Mouse (Mus musculus) ovary, postnatal 14 days (tissue): ENCODE measurements at regions not wholly inside any gene's neighbourhood (a gene's known extent, or its start where the extent isn't known, plus 50 kb on each side); places are given as distances from the start of the nearest gene placed in this dataset.

Experiments used
- DNase-seq: peaks from one replicate; pipeline ENCODE4 v3.0.0; 2022; ENCODE audit warnings: low spot score

DNA sequence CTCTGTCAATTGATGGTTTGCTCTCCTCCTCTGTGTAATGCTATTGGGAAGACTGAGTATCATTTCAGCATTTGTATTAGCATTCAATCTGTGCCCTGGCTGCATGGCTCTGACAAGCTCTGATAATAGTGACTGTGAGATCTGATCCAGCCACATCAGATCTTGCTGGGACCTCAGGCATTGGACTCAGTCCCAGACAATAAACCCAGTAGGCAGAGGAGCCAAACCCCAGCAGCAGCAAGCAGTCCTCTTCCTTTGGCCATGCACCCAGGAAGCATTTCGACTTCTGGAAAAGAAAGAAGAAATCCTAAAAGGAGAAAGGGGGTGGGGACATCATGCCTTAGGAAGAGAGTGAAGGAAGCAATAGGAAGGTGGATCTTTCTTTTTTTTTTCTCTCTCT lies 205.8 kb upstream of the Onecut1 start:
- no peak for DNase-seq

DNA sequence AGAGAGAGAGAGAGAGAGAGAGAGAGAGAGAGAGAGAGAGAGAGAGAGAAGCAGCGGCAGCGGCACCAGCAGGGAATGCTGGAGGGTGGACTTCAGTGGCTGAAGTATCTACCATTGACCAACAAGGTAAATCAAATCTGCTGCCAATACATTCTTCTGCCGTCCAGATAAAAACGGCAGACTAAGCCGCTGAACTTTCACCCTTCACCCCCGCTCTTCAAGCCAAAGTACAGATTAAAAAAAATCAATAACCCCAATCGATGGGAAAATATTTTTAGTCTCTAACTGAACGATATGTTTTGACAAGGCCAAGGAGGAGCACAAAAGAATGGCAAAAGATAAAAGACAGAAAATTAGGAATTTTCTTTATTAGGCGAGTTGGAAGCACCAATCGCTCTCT lies 205.3 kb upstream of the Onecut1 start:
- DNase-seq = no peak

DNA sequence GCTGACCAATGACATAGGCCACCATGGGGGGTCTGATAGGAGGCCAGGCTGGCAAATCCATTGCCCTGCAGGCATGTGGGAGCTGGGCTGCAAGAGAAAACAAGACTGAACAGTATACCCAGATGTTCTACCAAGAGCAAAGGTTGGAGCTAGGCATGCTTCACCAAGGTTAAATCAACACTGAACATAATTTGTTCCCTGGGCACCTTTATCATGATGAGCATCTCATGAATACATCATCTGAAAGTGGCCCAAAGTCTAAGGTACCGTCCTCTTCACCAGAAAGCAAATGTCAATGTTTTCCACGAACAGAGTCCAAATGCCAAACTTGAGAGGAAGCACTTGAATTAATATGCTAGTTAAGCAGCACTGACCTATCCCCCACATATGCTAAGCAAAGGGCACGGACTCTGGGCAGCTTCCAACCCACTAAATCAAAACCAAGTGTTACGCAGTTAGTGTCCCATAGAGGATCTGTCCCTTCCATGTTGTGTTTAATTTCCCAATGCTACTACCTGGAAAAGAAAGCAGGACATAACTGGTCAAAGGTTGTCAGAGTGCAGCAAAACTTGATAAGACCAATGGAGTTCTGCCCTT lies 190.3 kb upstream of the Onecut1 start:
- DNase-seq = no peak

DNA sequence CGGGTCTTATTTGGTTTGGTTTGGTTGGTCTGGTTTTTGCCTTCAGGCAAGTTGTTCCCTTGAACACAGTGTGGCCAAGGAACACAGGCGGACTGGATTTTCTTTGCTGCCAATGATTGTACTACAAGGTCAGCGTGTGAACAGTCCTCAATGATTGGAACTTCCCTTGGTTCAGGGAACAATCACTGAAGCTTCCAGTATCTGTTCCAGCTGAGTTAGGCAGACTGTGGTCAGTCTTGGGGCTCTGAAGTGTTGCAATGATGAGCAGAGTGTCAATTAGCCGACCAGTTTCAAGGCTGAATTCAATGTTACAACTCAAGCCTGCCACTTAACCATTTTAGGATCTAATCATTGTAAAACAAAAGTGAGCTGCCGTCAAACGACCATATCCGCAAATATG lies 189.5 kb upstream of the Onecut1 start:
- no peak for DNase-seq

DNA sequence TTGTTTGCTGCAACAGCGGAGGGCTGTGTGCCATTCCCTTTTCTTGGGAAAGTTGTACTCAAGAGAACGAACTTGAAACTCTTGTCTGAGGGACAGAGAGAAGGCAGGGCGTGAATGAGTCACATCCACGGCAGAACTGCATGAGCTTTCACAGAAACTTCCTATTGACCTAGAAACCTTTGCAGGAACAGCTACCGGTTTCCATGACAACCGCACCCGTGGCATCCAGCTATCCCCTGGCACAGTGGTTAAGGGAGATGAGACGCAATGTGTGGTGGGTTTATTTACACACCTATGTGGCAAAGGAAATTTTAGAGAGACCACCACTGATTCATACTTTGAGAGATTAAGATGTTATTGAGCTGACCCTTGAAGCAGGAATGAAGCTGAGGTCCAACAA lies 163.5 kb upstream of the Onecut1 start:
- DNase-seq = no peak

DNA sequence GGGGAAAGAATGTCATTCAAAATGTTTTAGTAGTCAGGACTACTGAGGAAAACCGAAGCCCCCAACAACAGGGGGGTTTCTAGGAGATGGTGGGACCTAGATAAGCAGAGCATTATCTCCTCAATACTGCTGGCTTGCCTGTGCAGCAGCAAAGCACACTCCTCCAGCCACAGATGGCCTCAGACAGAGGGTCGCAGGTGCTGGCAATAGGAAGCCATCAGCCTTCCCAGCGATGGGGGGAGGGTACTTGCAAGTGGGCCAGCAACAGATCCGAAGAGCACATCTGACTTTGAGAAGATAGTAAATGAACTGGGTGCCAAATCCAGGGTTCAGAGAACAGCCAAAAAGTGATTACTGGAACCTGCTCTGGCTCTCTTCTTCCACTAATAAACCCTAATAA lies 156.0 kb upstream of the Onecut1 start:
- no peak for DNase-seq

DNA sequence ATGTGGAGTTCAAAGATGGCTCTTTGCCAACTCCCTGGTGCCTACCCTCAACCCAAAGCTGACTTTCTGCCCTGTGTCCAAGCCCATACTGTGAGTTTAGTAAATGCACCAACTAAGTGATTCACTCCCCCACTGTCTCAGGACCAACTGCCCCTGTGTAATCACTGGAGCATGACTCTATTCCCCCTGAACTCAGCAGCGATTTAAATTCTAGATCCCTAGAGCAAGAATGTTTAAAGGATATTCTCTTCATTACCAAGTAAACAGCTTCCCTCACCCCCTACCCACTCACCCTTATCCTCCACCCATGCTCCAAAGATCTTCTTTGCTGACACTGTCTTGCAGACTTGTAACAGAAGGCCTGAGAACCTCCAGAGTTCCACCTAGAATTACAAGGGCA lies 154.1 kb upstream of the Onecut1 start:
- no peak for DNase-seq

DNA sequence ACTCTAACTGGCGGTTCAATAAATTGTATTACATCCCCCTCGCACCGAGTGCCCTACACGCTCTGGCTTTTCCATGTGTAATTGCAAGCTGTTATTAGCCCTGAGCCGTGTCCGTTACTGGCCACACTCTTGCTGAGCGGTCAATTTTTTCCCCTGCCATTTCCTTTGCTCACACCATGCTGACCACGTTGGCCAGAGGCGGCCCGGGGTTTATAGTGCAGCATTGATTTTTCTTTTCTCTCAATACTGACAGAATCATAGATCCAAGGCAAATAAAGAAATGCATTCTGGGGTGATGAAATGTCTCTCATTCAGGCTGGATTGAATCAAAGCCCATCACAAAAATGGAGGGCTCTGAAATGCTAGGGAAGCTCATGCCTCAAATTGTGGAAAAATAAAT lies 150.0 kb upstream of the Onecut1 start:
- DNase-seq = no peak

DNA sequence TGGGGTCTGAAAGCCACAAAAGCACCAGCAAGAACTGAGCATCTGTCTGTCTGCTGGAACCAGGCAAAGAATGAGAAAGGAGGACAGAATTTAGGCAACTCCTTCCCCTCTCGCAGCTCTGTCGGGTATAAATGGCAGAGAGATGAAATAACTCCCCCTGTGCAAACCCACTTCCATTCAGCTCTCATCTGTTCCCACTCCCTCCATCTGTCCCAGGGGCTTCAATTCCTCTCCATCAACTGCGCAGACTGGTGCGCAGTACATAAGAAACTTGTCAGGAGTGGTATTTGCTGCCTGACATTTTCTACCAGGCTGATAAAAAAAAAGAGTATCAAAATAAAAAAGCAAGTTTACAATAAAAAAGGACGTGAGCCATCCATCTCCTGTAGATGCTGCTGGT lies 129.3 kb upstream of the Onecut1 start:
- no peak for DNase-seq

DNA sequence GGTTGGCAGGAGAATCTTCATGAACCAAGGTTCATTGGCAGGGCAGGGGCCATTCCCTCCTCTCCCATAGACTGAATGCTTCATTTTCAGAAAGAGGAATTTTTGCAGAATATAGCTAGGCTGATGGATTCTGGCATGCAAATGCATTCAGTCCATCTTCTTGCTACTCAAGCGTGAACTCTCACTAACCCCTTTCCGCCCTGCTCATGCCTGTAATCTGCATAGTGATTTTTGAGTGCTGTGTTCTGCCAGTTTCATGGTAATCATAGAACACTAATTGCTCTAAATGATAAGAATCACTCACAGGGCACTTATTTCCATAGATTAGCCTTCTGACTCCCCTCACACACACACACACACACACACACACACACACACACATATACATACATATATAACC lies 119.8 kb upstream of the Onecut1 start:
- DNase-seq = no peak

DNA sequence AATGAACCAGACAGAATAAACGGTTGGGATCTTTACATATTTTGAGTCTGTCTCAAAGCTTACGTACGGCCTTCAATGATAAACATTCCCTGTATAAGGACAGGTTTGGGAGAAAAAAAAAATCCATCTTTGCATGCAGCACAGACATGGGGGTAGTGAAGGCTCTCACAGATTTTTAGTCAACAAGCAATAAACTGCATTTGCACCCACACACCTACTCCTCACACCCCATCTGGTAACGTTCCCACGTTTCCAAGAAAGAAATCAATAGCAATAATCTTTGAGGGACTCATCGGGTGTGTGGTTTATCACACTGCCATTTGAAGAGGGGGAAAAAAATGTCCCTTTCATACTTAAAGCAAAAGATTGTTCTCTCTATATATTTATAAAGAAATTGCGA lies 113.8 kb upstream of the Onecut1 start:
- DNase-seq = no peak

DNA sequence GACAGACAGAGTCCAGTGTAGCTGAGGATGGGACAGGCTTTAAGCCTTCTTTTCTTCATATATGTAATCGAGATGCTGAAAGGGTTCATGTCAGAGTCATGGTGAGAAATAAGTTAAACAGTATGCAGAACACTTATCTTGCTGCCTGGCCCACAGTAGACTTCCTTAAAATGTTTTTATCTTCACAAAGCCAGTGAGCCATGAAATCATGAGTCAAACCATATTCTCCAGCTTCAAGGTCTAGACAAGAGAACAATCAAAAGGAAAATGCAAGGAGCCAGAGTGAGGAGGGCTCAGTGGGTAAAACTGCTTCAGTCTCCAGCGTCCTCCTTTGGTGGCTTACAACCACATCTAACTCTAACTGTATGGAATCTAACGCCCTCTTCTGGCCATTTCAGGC lies 103.7 kb upstream of the Onecut1 start:
- no peak for DNase-seq

DNA sequence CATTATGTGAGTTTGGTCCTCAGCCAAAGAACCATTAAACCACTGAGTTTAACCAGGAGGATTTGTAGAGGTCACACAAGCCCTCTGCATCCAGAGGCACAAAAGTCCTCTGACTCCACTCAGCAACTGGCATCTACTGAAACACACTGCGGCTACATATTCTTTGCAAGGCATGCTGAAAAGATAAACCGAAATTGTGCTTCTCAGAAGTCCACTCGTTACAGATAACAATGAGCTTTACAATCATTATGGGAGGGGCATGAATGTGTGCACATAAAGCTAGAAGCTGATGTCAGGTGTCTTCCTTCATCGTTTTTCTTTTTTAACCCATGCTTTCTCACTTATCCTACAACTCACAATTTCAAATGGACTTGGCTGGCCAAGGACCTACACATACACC lies 102.8 kb upstream of the Onecut1 start:
- DNase-seq = no peak

DNA sequence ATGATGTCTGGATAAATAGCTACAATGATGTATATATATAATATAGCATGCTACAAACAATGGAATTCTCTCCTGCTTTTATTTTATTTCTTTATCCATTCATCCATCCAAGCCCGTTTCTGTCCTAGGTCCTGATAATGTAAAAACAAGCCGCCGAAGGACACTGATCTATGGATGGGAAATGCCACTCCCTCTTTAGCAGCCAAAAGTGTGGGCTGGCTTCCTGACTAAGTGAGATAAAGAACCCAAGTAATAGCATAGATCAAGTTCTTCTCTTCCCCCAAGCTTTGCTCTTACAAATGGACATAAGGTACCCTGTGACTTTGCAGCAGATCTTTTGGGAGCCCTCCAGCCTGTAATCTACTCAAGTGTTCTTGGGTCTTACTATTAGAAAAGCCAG lies 81.3 kb upstream of the Onecut1 start:
- DNase-seq = no peak

DNA sequence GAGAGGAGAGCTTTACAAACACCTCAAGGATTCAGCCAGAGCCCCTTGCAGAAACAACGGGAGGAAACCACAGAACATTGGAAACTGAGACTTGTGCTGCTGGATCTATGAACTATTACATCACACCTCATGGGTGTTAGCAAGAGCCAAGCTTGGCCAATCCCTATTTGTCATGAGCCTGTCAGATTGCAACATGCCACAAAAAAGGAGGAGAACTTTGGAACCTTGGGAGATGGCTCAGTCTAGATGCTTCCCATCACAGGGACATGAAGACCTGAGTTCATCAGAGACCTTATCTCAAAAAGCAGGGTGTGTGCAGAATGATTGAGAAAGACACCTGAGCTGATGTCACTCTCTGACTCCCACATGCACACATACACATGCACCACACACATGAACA lies 68.3 kb upstream of the Onecut1 start:
- no peak for DNase-seq

DNA sequence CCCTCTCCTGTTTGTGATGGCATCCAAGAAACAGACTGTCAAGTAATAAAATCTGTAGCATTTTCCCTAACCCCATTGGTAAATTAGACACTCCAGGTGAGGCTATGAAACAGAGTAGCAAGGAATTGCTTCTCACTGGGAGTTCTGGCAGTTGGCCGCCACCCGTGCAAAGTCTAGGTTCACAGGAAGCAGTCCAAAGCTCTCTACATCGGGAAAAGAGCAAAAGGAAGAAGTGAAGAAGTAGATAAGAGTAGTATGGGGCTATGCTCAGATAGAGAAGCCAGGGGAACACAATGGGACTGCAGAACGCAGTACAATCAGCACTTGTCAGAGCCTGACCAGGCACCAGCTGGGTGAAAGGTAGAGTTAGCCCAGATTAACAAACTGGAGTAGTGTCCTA lies 65.7 kb upstream of the Onecut1 start:
- DNase-seq = no peak

DNA sequence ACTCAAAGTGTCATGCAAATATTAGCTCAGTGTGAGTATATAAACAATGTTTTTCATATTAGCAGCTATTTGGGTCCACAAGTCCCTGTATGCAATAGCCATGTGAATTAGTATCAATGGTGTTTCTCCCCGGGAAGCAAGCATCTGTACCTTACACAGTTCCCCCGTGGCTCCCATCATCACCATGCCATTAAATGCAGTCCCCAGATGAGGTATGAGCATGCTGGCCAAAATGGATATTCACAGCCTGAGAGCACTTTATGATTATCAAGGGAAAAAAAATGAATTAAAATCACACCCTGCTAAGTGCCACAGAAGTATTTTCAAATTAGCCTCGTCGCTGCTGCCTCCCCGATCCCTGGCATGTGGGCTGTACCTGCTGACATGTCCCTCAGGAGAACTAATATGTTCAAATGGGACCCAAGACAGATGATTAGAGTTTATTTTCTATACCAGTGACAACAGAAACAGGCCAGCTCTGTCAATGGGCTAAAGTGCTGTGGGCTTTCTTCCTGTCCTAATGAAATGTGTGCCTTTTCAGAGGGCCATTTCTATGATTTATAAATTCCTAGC lies 64.4 kb upstream of the Onecut1 start:
- no peak for DNase-seq

DNA sequence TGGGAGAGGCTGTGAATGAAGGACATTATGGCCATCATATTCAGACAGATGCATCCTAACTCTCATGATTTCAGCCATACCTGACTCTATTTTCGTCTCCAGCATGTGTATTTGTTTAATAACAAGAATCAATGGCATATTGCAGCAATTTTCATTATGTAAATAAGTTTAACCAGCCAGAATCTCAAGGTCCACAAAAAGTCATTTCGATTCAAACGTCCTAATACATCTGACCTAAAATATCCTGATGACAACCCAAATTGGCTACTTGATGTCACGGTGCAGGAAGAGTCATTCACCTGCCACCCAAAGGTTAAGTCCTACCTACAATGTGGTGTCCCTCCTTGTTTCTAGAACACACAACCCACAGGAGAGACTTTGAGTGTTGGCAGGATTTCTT lies 60.6 kb upstream of the Onecut1 start:
- no peak for DNase-seq

DNA sequence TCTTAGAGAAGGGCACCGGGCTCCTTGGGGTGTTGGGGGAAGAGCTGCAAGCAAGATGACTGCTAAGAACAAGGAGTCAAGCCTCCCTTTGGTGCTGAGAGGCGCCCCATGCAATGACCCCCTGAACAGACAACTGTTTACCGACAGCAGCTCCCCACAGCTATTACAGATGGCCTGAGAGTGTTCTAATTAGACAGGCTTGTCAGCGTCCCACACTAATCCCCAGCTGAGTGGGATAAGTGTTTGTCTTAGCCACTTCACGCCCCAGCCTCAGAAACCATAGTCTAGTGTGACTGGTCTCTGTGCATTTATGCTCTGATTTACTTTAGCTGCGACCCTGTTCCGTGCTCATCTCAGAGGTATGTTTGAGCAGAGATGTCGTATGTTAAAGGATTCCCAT lies 50.3 kb upstream of the Onecut1 start:
- DNase-seq = no peak
